Mouse (Mus musculus) neural tube, embryonic 12.5 days (tissue): ENCODE results near the gene Wdr82. TPM values are rescaled to one million over a fixed set of nuclear protein-coding genes. Genes with fewer than 3 reads are reported as not detected.

Experiments used
- ATAC-seq: fragments of 200-750 bp; cut with Nextera tagmentation; 2 replicates; pipeline ENCODE4 v1.8.0; 2017; ENCODE audit warnings: low read depth, mild to moderate bottlenecking, moderate TSS enrichment, moderate library complexity; ENCODE audit not compliant: low FRiP score
- H3K27ac ChIP-seq: fragments of 300-500 bp; sonication (generic); 2 replicates; pipeline ENCODE4 v1.5.1; 2016
- H3K27me3 ChIP-seq: fragments of 300-500 bp; sonication (generic); replicated peaks from 2 replicates; pipeline ENCODE4 v1.6.1; 2016; ENCODE audit warnings: mild to moderate bottlenecking
- H3K36me3 ChIP-seq: fragments of 300-500 bp; sonication (generic); 2 replicates; pipeline ENCODE4 v1.6.1; 2016; ENCODE audit warnings: mild to moderate bottlenecking
- H3K4me1 ChIP-seq: fragments of 300-500 bp; sonication (generic); 2 replicates; pipeline ENCODE4 v1.6.1; 2016
- H3K4me2 ChIP-seq: fragments of 300-500 bp; sonication (generic); replicated peaks from 2 replicates; pipeline ENCODE4 v1.6.1; 2016; ENCODE audit warnings: mild to moderate bottlenecking
- H3K4me3 ChIP-seq: fragments of 300-500 bp; sonication (generic); 2 replicates; pipeline ENCODE4 v1.5.1; 2016
- H3K9ac ChIP-seq: fragments of 300-500 bp; sonication (generic); 2 replicates; pipeline ENCODE4 v1.6.1; 2016; ENCODE audit warnings: mild to moderate bottlenecking
- H3K9me3 ChIP-seq: fragments of 300-500 bp; sonication (generic); 2 replicates; pipeline ENCODE4 v1.6.1; 2016; ENCODE audit warnings: mild to moderate bottlenecking
- whole genome bisulfite sequencing: fragments of 180-500 bp; shearing (Covaris S2); methylation state at CpG from one replicate; pipeline ENCODE4 v1.1.7; 2016; 5-methylcytosine and 5-hydroxymethylcytosine counted together
- microRNA counts: library from miRNA; unstranded; fragments of <30 nt; microRNA quantifications from one replicate; lab custom pipeline; 2017
- microRNA-seq: library from miRNA; unstranded; fragments of <30 nt; microRNA quantifications from one replicate; pipeline ENCODE4, GENCODE M21; 2017
- polyA plus RNA-seq: library from polyadenylated mRNA; unstranded; fragments of >200 nt; fragmentation: Nextera tagmentation; extraction: Ambion mirVana; gene quantifications from 2 replicates; pipeline ENCODE4 v1.2.1, GENCODE M21; 2016

The Wdr82 gene
- polyA plus RNA-seq, 1 experiment from 2014 or later, result 27.6 TPM

DNA sequence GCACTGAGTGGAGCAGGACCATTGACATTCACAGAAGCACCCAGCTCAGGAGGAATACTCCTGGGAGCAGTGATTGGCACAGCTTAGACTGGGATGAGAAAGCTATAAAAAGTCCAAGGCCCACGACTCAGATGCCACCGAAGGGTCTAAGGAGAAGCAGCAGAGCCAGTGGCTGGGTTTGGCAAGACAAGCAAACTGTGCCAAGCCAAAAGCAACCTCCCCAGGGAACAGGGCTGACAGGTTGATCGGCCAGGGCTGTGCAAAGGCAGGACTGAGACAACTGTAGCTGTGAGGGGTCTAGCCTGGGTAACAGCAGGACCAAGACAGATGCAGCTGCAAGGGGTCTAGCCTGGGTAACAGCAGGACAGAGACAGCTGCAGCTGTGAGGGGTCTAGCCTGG is 62.2 kb downstream of the Wdr82 start:
- WGBS, result 90% methylated on average over 3 of the region's 3 CpGs
- Histone ChIP-seq H3K4me1 (no peaks in the 10 kb centered on the region), H3K4me3 (no peak overlapping the region), H3K27ac (no peak overlapping the region), H3K27me3 (no peaks in the 10 kb centered on the region), H3K9me3 (no peaks in the 10 kb centered on the region), H3K36me3 (peaks cover 59% of the 10 kb centered on the region), H3K9ac (no peak overlapping the region), H3K4me2 (no peak overlapping the region)
- no peak for ATAC-seq

DNA sequence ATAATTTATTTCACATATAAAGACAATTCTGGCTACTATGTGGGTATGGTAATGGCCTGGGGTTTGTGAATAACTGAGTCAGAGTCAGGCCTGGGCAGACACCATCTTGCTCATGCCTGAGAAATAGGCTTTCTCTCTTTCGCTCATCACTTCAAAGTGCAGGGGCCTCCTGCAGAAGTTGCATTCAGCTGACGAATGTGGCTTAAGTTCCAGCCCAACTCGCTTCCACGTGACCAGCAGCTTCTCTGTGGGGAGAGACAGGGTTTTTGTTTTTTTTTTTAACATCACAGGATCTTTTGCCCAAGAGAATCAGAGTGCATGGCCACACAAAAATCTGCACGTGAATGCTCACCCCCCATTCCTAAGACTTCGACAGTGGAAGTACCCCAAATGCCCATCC is 63.2 kb downstream of the Wdr82 start:
- no peaks in the 10 kb centered on the region for H3K27me3 ChIP-seq
- H3K27ac ChIP-seq, result no peak overlapping the region
- H3K9ac ChIP-seq, result no peak overlapping the region
- no peak overlapping the region for H3K4me3 ChIP-seq
- 69% methylated on average over 6 of the region's 6 CpGs for WGBS
- no peak overlapping the region for H3K4me2 ChIP-seq
- H3K36me3 ChIP-seq, result peaks cover 69% of the 10 kb centered on the region
- ATAC-seq, result no peak
- no peaks in the 10 kb centered on the region for H3K4me1 ChIP-seq
- H3K9me3 ChIP-seq, result no peaks in the 10 kb centered on the region

DNA sequence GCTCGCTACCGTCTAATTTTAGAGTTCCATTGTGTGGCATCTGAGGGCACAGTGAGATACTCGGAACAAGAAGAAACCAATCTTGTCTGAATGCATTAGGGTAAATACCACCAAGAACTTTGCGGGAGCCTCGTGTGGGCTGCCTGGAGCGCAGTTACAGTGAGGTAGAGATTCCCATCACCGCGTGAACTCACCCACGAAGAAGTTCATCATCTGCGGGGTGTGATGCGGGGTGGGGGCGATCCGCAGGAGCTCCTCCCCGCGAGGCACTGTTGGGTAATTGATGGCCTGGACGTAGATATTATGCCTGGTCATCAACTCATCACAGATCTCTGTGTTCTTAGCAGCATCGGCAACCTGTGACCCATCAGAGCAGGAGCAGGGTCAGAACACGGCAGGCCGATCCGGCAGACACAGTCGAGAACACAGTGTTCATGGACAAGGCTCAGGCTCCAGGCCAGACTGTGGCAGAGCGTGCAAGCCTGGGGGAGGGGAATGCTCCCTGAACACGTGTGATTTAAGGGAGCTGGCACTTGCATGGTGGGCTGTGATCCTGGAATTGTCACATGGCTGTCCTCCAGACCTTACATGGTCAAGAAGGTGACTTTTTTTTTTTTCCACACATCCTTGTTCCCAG is 64.6 kb downstream of the Wdr82 start:
- WGBS, result 88% methylated on average over 23 of the region's 23 CpGs
- H3K4me3 ChIP-seq, result no peak overlapping the region
- H3K36me3 ChIP-seq, result peaks cover 82% of the 10 kb centered on the region
- no peaks in the 10 kb centered on the region for H3K9me3 ChIP-seq
- H3K27ac ChIP-seq, result no peak overlapping the region
- no peak overlapping the region for H3K9ac ChIP-seq
- H3K4me1 ChIP-seq, result no peaks in the 10 kb centered on the region
- no peak for ATAC-seq
- no peak overlapping the region for H3K4me2 ChIP-seq
- no peaks in the 10 kb centered on the region for H3K27me3 ChIP-seq

DNA sequence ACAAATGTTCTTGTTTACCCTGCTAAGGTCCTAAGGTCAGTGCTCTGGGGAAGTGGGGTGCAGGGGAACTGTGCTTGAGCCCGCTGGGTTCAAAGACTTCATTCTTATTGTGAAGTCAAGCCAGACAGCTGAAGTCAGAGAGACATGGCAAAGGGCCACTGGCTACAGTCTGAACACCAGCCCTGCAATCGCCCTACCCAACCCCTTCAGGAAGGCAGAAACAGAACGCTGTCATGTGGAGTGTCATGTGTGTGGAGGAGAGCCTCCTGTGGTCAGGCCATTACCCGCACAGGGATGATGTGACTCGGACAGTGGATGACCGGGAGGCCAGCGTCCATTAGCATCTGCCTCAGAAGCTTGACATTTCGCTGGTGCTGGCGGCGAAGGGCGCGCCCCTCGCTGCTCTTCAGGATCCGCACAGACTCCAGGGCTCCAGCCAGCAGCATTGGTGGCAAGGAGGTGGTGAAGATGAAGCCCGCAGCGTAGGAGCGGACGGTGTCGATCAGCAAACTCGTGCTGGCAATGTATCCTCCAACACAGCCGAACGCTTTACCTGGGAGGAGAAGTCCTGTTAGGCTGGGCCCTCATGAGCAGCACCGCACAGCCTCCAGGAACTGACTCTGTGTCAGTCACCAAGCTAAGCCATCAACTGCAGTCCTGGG is 65.6 kb downstream of the Wdr82 start:
- no peak for ATAC-seq

DNA sequence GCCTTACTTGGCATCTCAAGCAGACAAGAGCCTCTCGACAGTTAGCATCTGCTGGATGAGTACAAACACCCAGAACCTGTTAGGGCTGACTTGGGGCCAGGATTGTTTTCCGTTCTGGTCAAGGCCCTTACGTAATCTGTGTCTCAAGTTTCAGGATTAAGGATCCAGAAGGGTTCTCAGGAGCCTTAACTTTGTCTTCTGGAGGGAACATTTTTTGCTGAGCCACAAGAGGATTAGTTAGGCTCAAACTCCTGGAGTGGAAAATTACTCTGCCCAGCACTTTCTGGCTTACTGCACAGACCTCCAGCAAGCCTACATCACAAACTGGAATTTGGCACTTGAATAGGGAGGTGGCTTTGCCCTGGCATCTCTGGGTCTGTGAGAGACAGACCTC is 66.1 kb downstream of the Wdr82 start:
- Histone ChIP-seq H3K4me3 (no peak overlapping the region), H3K9ac (no peak overlapping the region), H3K9me3 (no peaks in the 10 kb centered on the region), H3K4me2 (no peak overlapping the region), H3K27me3 (no peaks in the 10 kb centered on the region), H3K36me3 (peaks cover 95% of the 10 kb centered on the region), H3K27ac (no peak overlapping the region), H3K4me1 (no peaks in the 10 kb centered on the region)
- 91% methylated on average over 3 of the region's 3 CpGs for WGBS
- ATAC-seq, result no peak

More for the DNA sequence above, 65.6 kb downstream of the Wdr82 start:
- Histone ChIP-seq H3K4me3 (no peak overlapping the region), H3K4me1 (no peaks in the 10 kb centered on the region), H3K4me2 (no peak overlapping the region), H3K27ac (no peak overlapping the region), H3K36me3 (peaks cover 90% of the 10 kb centered on the region), H3K9me3 (no peaks in the 10 kb centered on the region), H3K9ac (no peak overlapping the region), H3K27me3 (no peaks in the 10 kb centered on the region)
- 93% methylated on average over 23 of the region's 23 CpGs for WGBS

DNA sequence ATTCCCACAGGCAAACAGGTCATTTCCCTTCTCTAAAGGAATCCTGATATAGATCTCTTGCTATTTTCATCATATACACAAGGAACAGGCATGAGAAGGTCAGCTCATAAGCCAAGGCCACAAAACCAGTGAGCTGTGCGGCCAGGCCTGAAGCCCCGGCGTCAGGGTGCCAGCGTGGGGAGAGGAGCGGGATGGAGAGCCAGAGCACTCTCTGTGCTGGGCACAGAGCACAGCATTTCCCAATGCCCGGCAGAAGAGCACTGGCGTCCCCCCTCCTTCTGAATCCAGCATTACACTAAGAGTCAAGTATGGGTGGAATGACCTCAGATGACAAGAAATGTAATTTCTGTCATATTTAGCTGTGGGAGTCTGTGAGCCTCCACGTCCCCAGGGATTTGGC is 66.7 kb downstream of the Wdr82 start:
- no peak for ATAC-seq
- Histone ChIP-seq H3K4me1 (no peaks in the 10 kb centered on the region), H3K9me3 (no peaks in the 10 kb centered on the region), H3K9ac (no peak overlapping the region), H3K4me2 (no peak overlapping the region), H3K36me3 (peaks cover 96% of the 10 kb centered on the region), H3K4me3 (no peak overlapping the region), H3K27me3 (no peaks in the 10 kb centered on the region), H3K27ac (no peak overlapping the region)
- WGBS, result 89% methylated on average over 8 of the region's 8 CpGs

DNA sequence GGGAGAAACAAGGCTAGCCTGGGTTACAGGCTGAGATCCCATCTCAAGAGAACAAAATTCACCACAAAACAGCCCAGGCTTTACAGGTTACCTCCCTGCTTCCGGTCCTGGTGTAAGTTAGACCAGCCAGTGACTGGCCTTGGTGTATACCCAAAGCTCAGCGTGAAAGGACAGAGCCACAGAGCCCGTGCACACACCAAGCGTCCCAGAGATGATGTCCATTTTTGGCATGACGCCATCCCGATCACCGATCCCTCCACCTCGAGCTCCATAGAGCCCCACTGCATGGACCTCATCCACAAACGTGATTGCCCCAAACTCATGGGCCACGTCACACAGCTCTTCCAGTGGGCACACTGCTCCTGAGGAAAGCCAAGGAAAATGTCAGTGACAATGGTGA is 67.2 kb downstream of the Wdr82 start:
- Histone ChIP-seq H3K9me3 (no peaks in the 10 kb centered on the region), H3K27ac (no peak overlapping the region), H3K36me3 (peaks cover 97% of the 10 kb centered on the region), H3K9ac (no peak overlapping the region), H3K4me2 (no peak overlapping the region), H3K4me1 (no peaks in the 10 kb centered on the region), H3K4me3 (no peak overlapping the region), H3K27me3 (no peaks in the 10 kb centered on the region)
- ATAC-seq, result no peak
- WGBS, result 89% methylated on average over 10 of the region's 10 CpGs

MicroRNAs within 50 kb of the gene (microRNA counts, 519-probe panel; counts per million panel counts)
- microRNA mmu-let-7g (lab: Ali Mortazavi, UCI), result 7,190 counts per million, percentile 95 among the panel's probes with 10 or more counts

Small RNA genes within 50 kb of the gene (microRNA-seq; reads per million reads assigned to microRNA genes)
- 324 reads per million, percentile 67 among the genes with 10 or more reads in this experiment for gene Mir135a-1
- gene Mirlet7g, result 18,244 reads per million, percentile 98 among the genes with 10 or more reads in this experiment

Other genes starting within 250 kb of the Wdr82 start
- 0.03 and 0.09 TPM in 2 replicates for gene Col6a5, start 210.3 kb upstream of the Wdr82 start, polyA plus RNA-seq
- gene Col6a4, start 74.1 kb upstream of the Wdr82 start, polyA plus RNA-seq, result 0.11 and 0.55 TPM in 2 replicates
- 5.4 and 6.2 TPM in 2 replicates for gene Glyctk, start 12.8 kb upstream of the Wdr82 start, polyA plus RNA-seq
- 32.1 and 32.9 TPM in 2 replicates for gene Ppm1m, start 28.8 kb downstream of the Wdr82 start, polyA plus RNA-seq
- gene Twf2, start 32.2 kb downstream of the Wdr82 start, polyA plus RNA-seq, result 60.9 and 61.6 TPM in 2 replicates
- gene Tlr9, start 51.7 kb downstream of the Wdr82 start, polyA plus RNA-seq, result 0.05 TPM in 1 of 2 replicates, not detected in the other
- gene Alas1, start 77.7 kb downstream of the Wdr82 start, polyA plus RNA-seq, result 94.8 and 99.5 TPM in 2 replicates
- 17.1 and 17.5 TPM in 2 replicates for gene Poc1a, start 110.1 kb downstream of the Wdr82 start, polyA plus RNA-seq
- gene Dusp7, start 197.7 kb downstream of the Wdr82 start, polyA plus RNA-seq, result 18.9 and 21.3 TPM in 2 replicates